Mouse (Mus musculus): ENCODE results near the gene Fat4. TPM values are rescaled to one million over a fixed set of nuclear protein-coding genes. Genes with fewer than 3 reads are reported as not detected.

Gene Fat4
- total and polyA plus RNA-seq, 3 experiments, result not detected

DNA sequence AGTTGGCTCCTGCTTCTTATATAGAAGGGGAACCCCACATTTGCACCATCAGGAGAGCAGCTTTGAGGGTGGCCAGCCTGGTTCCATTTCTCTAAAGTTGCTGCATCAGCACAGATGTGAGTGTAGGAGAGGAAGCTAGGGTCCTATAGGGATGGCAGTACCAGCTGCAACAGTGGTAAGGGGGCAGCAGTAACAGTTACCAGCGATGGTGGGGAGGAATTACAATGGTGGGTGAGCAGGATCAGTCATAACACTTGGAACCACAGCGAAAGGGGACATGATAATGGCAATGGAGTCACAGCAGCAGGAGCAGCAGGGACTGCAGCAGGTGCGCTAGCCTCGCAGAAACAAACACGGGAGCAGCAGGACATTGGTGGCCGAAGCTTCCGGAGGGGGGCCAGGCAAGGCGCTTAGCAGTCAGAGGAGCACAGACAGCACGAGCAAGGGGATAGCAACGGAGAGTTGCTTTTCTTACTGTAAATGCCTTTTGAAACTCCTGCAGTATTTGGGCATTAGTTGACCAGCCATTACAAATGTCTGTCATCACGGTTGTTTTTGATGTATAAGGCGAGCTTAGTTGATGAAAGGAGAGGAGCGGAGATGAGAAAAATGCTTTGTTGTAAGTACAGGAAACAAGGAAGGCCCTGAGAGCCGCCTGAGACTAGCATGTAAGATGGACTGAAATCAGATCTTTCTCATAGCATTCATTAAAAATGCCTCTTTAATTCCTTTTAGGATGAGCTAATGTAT lies 21.1 kb downstream of the Fat4 start:
- no peak overlapping the region for H3K27ac ChIP-seq (ENCODE audit: insufficient read depth, low read depth)
- H3K79me2 ChIP-seq (replicated peaks; ENCODE audit: control insufficient read depth, extremely low read depth, insufficient read depth, poor library complexity, severe bottlenecking), result no peaks in the 10 kb centered on the region
- no peak overlapping the region for H3K9ac ChIP-seq (ENCODE audit: insufficient read depth, low read depth)
- no peaks in the 10 kb centered on the region for H3K27me3 ChIP-seq (replicated peaks)
- TF ChIP-seq ELF1 (IDR thresholded peaks at IDR 0.05; ENCODE audit: low read depth, low read length) (no peak), MAFK (IDR thresholded peaks at IDR 0.05; ENCODE audit: insufficient replicate concordance, low read length) (no peak), TBP (conservative IDR thresholded peaks at IDR 0.05; ENCODE audit: low read depth, low read length) (no peak), USF1 (IDR thresholded peaks at IDR 0.05; ENCODE audit: low read depth, low read length) (no peak), BHLHE40 (IDR thresholded peaks at IDR 0.05; ENCODE audit: low read depth, low read length) (no peak), UBTF (IDR thresholded peaks at IDR 0.05; ENCODE audit: low read depth, low read length) (no peak), TCF12 (IDR thresholded peaks at IDR 0.05; ENCODE audit: low read depth, low read length) (no peak), ZMIZ1 (IDR thresholded peaks at IDR 0.05; ENCODE audit: low read depth, low read length) (no peak), SIN3A (IDR thresholded peaks at IDR 0.05; ENCODE audit: low read length) (no peak)
- no peaks in the 10 kb centered on the region for H3K4me1 ChIP-seq (ENCODE audit: control insufficient read depth in 1 of 2, insufficient read depth in 2 of 2)
- no peak overlapping the region for H3K4me3 ChIP-seq (replicated peaks in 1 of 3; ENCODE audit: low read depth in 2 of 3, low read length in 2 of 3, poor library complexity in 1 of 3)
- dilution Hi-C loops (cut with MboI; ENCODE audit: extremely low pct_ligation_motif_present, extremely low pct_unique_long_range_greater_than_20kb, low sequenced_read_pairs), result no loop called here
- H3K4me2 ChIP-seq (ENCODE audit: insufficient read depth, low read depth, poor library complexity, severe bottlenecking), result no peak overlapping the region
- no peaks in the 10 kb centered on the region for H3K36me3 ChIP-seq (replicated peaks in 1 of 2; ENCODE audit: control insufficient read depth in 1 of 2, insufficient read depth in 1 of 2, low read length in 1 of 2)
- DNase-seq (ENCODE audit: extremely low read depth), result no peak
- in situ Hi-C loops (cut with MboI; ENCODE audit: low pct_ligation_motif_present, low pct_unique_long_range_greater_than_20kb, low sequenced_read_pairs), result no loop called here
- H3K9me3 ChIP-seq (replicated peaks; ENCODE audit: low read length), result no peaks in the 10 kb centered on the region

DNA sequence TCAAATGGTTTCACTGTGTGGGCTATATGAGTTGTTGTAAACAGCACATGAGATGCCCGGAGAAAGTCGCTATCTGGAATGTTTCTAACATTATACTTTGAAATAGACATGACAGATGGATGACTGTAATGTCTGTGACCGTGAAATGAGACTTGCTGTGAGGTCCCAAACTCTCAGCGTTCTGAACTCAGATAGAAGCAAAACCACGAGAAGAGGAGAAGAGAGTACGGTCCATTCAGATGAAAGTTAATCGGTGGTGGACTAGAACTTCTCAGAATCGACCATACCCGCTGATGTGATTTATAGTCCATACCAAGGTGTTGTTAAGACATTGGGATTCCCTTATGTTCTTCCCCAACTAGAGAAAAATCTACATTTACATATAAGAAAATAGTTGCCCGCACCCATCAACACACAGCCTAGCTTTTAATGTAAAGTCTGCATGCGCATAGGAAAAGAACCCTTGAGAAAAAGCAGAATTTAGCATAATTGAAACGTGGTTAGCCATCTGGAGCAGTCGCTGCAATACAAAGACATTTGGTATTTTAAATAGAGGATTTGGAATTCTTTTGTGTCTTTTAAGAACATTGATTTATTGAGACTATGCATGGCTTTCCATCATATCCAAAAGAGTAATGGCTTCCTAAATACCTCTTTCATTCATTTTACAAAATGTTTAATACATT lies 21.8 kb downstream of the Fat4 start:
- Histone ChIP-seq H3K27me3 (replicated peaks) (no peaks in the 10 kb centered on the region), H3K79me2 (replicated peaks; ENCODE audit: control insufficient read depth, extremely low read depth, insufficient read depth, poor library complexity, severe bottlenecking) (no peaks in the 10 kb centered on the region), H3K4me1 (ENCODE audit: control insufficient read depth in 1 of 2, insufficient read depth in 2 of 2) (no peaks in the 10 kb centered on the region), H3K9ac (ENCODE audit: insufficient read depth, low read depth) (no peak overlapping the region), H3K4me3 (replicated peaks in 1 of 3; ENCODE audit: low read depth in 2 of 3, low read length in 2 of 3, poor library complexity in 1 of 3) (no peak overlapping the region), H3K27ac (ENCODE audit: insufficient read depth, low read depth) (no peak overlapping the region), H3K36me3 (replicated peaks in 1 of 2; ENCODE audit: control insufficient read depth in 1 of 2, insufficient read depth in 1 of 2, low read length in 1 of 2) (no peaks in the 10 kb centered on the region), H3K4me2 (ENCODE audit: insufficient read depth, low read depth, poor library complexity, severe bottlenecking) (no peak overlapping the region), H3K9me3 (replicated peaks; ENCODE audit: low read length) (no peaks in the 10 kb centered on the region)
- in situ Hi-C loops (cut with MboI; ENCODE audit: low pct_ligation_motif_present, low pct_unique_long_range_greater_than_20kb, low sequenced_read_pairs), result no loop called here
- dilution Hi-C loops (cut with MboI; ENCODE audit: extremely low pct_ligation_motif_present, extremely low pct_unique_long_range_greater_than_20kb, low sequenced_read_pairs), result no loop called here
- no peak for DNase-seq (ENCODE audit: extremely low read depth)
- no peak for TF ChIP-seq RAD21 (IDR thresholded peaks at IDR 0.05; ENCODE audit: low read depth, low read length)
- TF ChIP-seq BHLHE40 (IDR thresholded peaks at IDR 0.05; ENCODE audit: low read depth, low read length), result no peak
- no peak for TF ChIP-seq NRF1 (IDR thresholded peaks at IDR 0.05; ENCODE audit: low read depth, low read length)
- TF ChIP-seq MAZ (IDR thresholded peaks at IDR 0.05; ENCODE audit: low read depth, low read length), result no peak

All from CH12.LX (cell line).